Comparison of ENCODE assay signal across 17 mouse cellular contexts in the genomic region with DNA sequence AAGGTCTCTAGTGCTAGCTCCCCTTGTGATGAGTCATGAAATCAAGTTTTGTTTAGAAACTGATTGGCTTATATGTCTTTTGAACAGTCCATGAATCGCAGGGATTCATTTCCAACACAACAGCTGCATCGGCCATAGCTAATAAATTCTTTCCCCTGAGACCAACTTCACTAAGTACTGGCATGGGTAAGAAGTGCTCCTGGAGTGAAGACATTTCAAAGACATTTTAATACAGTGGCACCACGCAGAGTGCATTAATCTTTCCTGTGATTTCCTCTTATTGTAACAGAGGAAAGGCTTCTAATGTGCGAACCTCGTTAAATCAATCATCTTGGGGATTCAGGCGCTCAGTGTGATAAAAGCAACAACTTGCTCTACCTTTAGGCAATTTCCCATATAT.
DNase-seq lines count a peak whose midpoint lies in the region; ATAC-seq and TF ChIP-seq lines count a peak whose summit lies in the region.
"Had no signal": no experiment of that assay in that cellular context is flagged by ENCODE, and none has a peak within 500 bp of the region (broad histone marks: within the 10 kb centered on the region; RNA-seq: fewer than 3 reads in every experiment).

No protein-coding gene starts in this region.

- H3K9ac ChIP-seq in midbrain, embryonic 14.5 days (replicated peaks; ENCODE audit: low read length), result no peak overlapping the region
- no peak overlapping the region for H3K9ac ChIP-seq in limb, embryonic 12.5 days (replicated peaks)
- H3K9ac ChIP-seq in neural tube, embryonic 14.5 days (replicated peaks; ENCODE audit: low read depth, low read length), result no peak overlapping the region
- H3K9ac ChIP-seq: embryonic facial prominence, embryonic 13.5 days; kidney, embryonic 15.5 days; liver, embryonic 13.5 days; lung, embryonic 15.5 days had no signal

- H3K9me3 ChIP-seq in midbrain, embryonic 14.5 days (ENCODE audit: control insufficient read depth, low read length), result no peaks in the 10 kb centered on the region
- H3K9me3 ChIP-seq in midbrain, embryonic 10.5 days (replicated peaks), result no peaks in the 10 kb centered on the region
- no peaks in the 10 kb centered on the region for H3K9me3 ChIP-seq in limb, embryonic 12.5 days
- H3K9me3 ChIP-seq in neural tube, embryonic 14.5 days (ENCODE audit: control insufficient read depth, low read length), result no peaks in the 10 kb centered on the region
- H3K9me3 ChIP-seq: embryonic facial prominence, embryonic 13.5 days; kidney, embryonic 15.5 days; liver, embryonic 13.5 days; lung, embryonic 15.5 days had no signal

- H3K4me2 ChIP-seq in midbrain, embryonic 14.5 days (ENCODE audit: low read length), result no peak overlapping the region
- H3K4me2 ChIP-seq in limb, embryonic 12.5 days, result no peak overlapping the region
- H3K4me2 ChIP-seq in neural tube, embryonic 14.5 days (ENCODE audit: low read depth, low read length), result no peak overlapping the region
- H3K4me2 ChIP-seq: embryonic facial prominence, embryonic 13.5 days; heart, embryonic 11.5 days; kidney, embryonic 15.5 days; liver, embryonic 13.5 days; lung, embryonic 15.5 days had no signal

- H3K4me3 ChIP-seq in midbrain, embryonic 14.5 days (replicated peaks; ENCODE audit: low read depth, low read length), result no peak overlapping the region
- H3K4me3 ChIP-seq in midbrain, embryonic 10.5 days, result no peak overlapping the region
- no peak overlapping the region for H3K4me3 ChIP-seq in limb, embryonic 12.5 days (replicated peaks)
- H3K4me3 ChIP-seq in neural tube, embryonic 14.5 days (ENCODE audit: low read depth, low read length), result no peak overlapping the region
- no peak overlapping the region for H3K4me3 ChIP-seq in kidney, adult 2 months (ENCODE audit: insufficient read depth, low read depth, low read length)
- H3K4me3 ChIP-seq: embryonic facial prominence, embryonic 13.5 days; kidney, embryonic 15.5 days; liver, embryonic 13.5 days; lung, embryonic 15.5 days had no signal

- H3K27me3 ChIP-seq in midbrain, embryonic 14.5 days (ENCODE audit: control insufficient read depth, insufficient read depth, low read length), result no peaks in the 10 kb centered on the region
- H3K27me3 ChIP-seq in midbrain, embryonic 10.5 days (ENCODE audit: low read depth, poor library complexity, severe bottlenecking), result no peaks in the 10 kb centered on the region
- H3K27me3 ChIP-seq in limb, embryonic 12.5 days, result no peaks in the 10 kb centered on the region
- no peaks in the 10 kb centered on the region for H3K27me3 ChIP-seq in neural tube, embryonic 14.5 days (ENCODE audit: control insufficient read depth, insufficient read depth, low read length)
- no peaks in the 10 kb centered on the region for H3K27me3 ChIP-seq in kidney, adult 2 months (replicated peaks; ENCODE audit: control insufficient read depth, insufficient read depth, low read length)
- H3K27me3 ChIP-seq: embryonic facial prominence, embryonic 13.5 days; kidney, embryonic 15.5 days; liver, embryonic 13.5 days; lung, embryonic 15.5 days had no signal

- H3K4me1 ChIP-seq in midbrain, embryonic 14.5 days (ENCODE audit: control insufficient read depth, insufficient read depth, low read length), result no peaks in the 10 kb centered on the region
- no peaks in the 10 kb centered on the region for H3K4me1 ChIP-seq in midbrain, embryonic 10.5 days
- peaks cover 6% of the 10 kb centered on the region; the same call in 1 of the 2 replicates for H3K4me1 ChIP-seq in limb, embryonic 12.5 days (replicated peaks)
- H3K4me1 ChIP-seq in neural tube, embryonic 14.5 days (ENCODE audit: control insufficient read depth, insufficient read depth, low read length), result peaks cover 4% of the 10 kb centered on the region; the same call in 1 of the 2 replicates
- no peaks in the 10 kb centered on the region for H3K4me1 ChIP-seq in kidney, adult 2 months (ENCODE audit: control insufficient read depth, insufficient read depth, low read length)
- H3K4me1 ChIP-seq: embryonic facial prominence, embryonic 13.5 days; kidney, embryonic 15.5 days; liver, embryonic 13.5 days; lung, embryonic 15.5 days had no signal

- TF ChIP-seq POLR2A in kidney, adult 2 months (IDR thresholded peaks at IDR 0.05; ENCODE audit: low read depth, low read length), result no peak

- no peak for TF ChIP-seq CTCF in kidney, adult 2 months (conservative IDR thresholded peaks at IDR 0.05; ENCODE audit: insufficient read depth, insufficient read length, low read depth, low read length)

- no peak overlapping the region for H3K27ac ChIP-seq in midbrain, embryonic 14.5 days (replicated peaks; ENCODE audit: low read depth, low read length)
- no peak overlapping the region for H3K27ac ChIP-seq in midbrain, embryonic 10.5 days (replicated peaks)
- no peak overlapping the region for H3K27ac ChIP-seq in limb, embryonic 12.5 days
- H3K27ac ChIP-seq in neural tube, embryonic 14.5 days (ENCODE audit: low read depth, low read length), result no peak overlapping the region
- no peak overlapping the region for H3K27ac ChIP-seq in kidney, adult 2 months (ENCODE audit: insufficient read depth, low read depth, low read length)
- H3K27ac ChIP-seq: embryonic facial prominence, embryonic 13.5 days; kidney, embryonic 15.5 days; liver, embryonic 13.5 days; lung, embryonic 15.5 days had no signal

- no peak for ATAC-seq in midbrain, embryonic 14.5 days (ENCODE audit: low FRiP score, low TSS enrichment)
- ATAC-seq in limb, embryonic 12.5 days (ENCODE audit: insufficient number of reproducible peaks, insufficient read depth, low FRiP score, low TSS enrichment, low read depth), result peak; percentile 37; the same call in 1 of the 2 replicates
- ATAC-seq in neural tube, embryonic 14.5 days (ENCODE audit: low read depth), result peak; percentile 80

- DNase-seq in embryo, embryonic 10.5 days (ENCODE audit: low spot score), result peak; percentile 14
- DNase-seq in embryo, embryonic 9.5 days (ENCODE audit: extremely low spot score), result no peak
- peak; percentile 17 for DNase-seq in midbrain, embryonic 14.5 days
- no peak for DNase-seq in midbrain, embryonic 10.5 days (ENCODE audit: low spot score)
- DNase-seq in kidney, adult 2 months, result no peak
- no peak for DNase-seq in cerebellum, adult 8-10 months
- DNase-seq: cerebellum, postnatal 10 days; heart, postnatal 14 days; liver, embryonic 13.5 days; right cerebral cortex, postnatal 14 days; thymus, postnatal 25 days had no signal

- 50% methylated on average over 6 of the region's 6 CpGs for WGBS in midbrain, embryonic 14.5 days
- WGBS in midbrain, embryonic 10.5 days, result 83% methylated on average over 6 of the region's 6 CpGs
- WGBS in limb, embryonic 12.5 days, result 16% methylated on average over 6 of the region's 6 CpGs
- 30% methylated on average over 6 of the region's 6 CpGs for WGBS in neural tube, embryonic 14.5 days
- WGBS in kidney, adult 2 months, result 40% methylated on average over 6 of the region's 6 CpGs

- H3K36me3 ChIP-seq in midbrain, embryonic 14.5 days (ENCODE audit: control insufficient read depth, insufficient read depth, low read length), result no peaks in the 10 kb centered on the region
- H3K36me3 ChIP-seq in midbrain, embryonic 10.5 days, result no peaks in the 10 kb centered on the region
- H3K36me3 ChIP-seq in limb, embryonic 12.5 days, result no peaks in the 10 kb centered on the region
- no peaks in the 10 kb centered on the region for H3K36me3 ChIP-seq in neural tube, embryonic 14.5 days (ENCODE audit: control insufficient read depth, insufficient read depth, low read length)
- no peaks in the 10 kb centered on the region for H3K36me3 ChIP-seq in kidney, adult 2 months (ENCODE audit: control insufficient read depth, insufficient read depth, low read length)
- H3K36me3 ChIP-seq: embryonic facial prominence, embryonic 13.5 days; kidney, embryonic 15.5 days; liver, embryonic 13.5 days; lung, embryonic 15.5 days had no signal

Comparison
In these comparisons a context has a peak if more than half of its experiments do, and no peak if none do; other contexts are left out.
1. DNase-seq: peak in embryo, embryonic 10.5 days (single experiment) and midbrain, embryonic 14.5 days (single experiment); none in embryo, embryonic 9.5 days (single experiment), midbrain, embryonic 10.5 days (single experiment), kidney, adult 2 months (single experiment) and cerebellum, adult 8-10 months (single experiment).